Mouse (Mus musculus) layer of hippocampus, postnatal 10 days (tissue): ENCODE results near the gene Fcmr. TPM values are rescaled to one million over a fixed set of nuclear protein-coding genes. Genes with fewer than 3 reads are reported as not detected.

Experiments
- total RNA-seq, 2 experiments: library from RNA; stranded (reverse); gene quantifications; 2 replicates each; pipeline ENCODE4 v1.2.3; 2021

Gene Fcmr
- total RNA-seq, 2 experiments from 2014 or later: not detected

Other genes starting within 250 kb of the Fcmr start
- gene Zp3r, start 236.0 kb upstream of the Fcmr start, total RNA-seq: not detected
- 1 to 10 TPM; 1.1 to 1.2 TPM for gene C4bp, start 204.0 kb upstream of the Fcmr start, total RNA-seq
- gene Gm29427, start 149.9 kb upstream of the Fcmr start, total RNA-seq: not detected
- gene Yod1, start 148.3 kb upstream of the Fcmr start, total RNA-seq: 10 to 100 TPM; 10.6 to 10.7 TPM
- gene Pfkfb2, start 136.4 kb upstream of the Fcmr start, total RNA-seq: 10 to 100 TPM; 49.8 to 51.9 TPM
- under 1 TPM; 0.91 to 0.98 TPM for gene AA986860, start 133.7 kb upstream of the Fcmr start, total RNA-seq
- gene Fcamr, start 64.8 kb upstream of the Fcmr start, total RNA-seq: not detected
- not detected for gene Pigr, start 39.0 kb upstream of the Fcmr start, total RNA-seq
- not detected for gene Il24, start 21.8 kb downstream of the Fcmr start, total RNA-seq
- gene Il20, start 45.8 kb downstream of the Fcmr start, total RNA-seq: not detected
- gene Il19, start 74.4 kb downstream of the Fcmr start, total RNA-seq: not detected
- not detected for gene Il10, start 154.2 kb downstream of the Fcmr start, total RNA-seq
- 10 to 100 TPM; 31.2 to 34.0 TPM for gene Mapkapk2, start 232.2 kb downstream of the Fcmr start, total RNA-seq